Mouse (Mus musculus) heart, postnatal 10 days (tissue): ENCODE results near the gene Zfp28. TPM values are rescaled to one million over a fixed set of nuclear protein-coding genes. Genes with fewer than 3 reads are reported as not detected.
A peak's percentile ranks its signal among the peaks of the same experiment; 100 is the strongest.
"Not testable (repeated sequence)": the region's sequence is repeated elsewhere in the genome, so short reads cannot be mapped to it uniquely, and the experiment has no call there.

Experiments used
- DNase-seq, 2 experiments: peaks; one replicate each; pipeline ENCODE4 v3.0.0; 2021
- intact Hi-C: fragments of 180-260 bp; cut with DNase I; formaldehyde crosslinking; loops from one replicate; pipeline ENCODE4 v1.15.1; 2025
- total RNA-seq, 2 experiments: library from RNA; stranded (reverse); gene quantifications; 2 replicates each; pipeline ENCODE4 v1.2.3; 2021

Zfp28 gene
- 1 to 10 TPM; 4.3 to 4.5 TPM for total RNA-seq

DNA sequence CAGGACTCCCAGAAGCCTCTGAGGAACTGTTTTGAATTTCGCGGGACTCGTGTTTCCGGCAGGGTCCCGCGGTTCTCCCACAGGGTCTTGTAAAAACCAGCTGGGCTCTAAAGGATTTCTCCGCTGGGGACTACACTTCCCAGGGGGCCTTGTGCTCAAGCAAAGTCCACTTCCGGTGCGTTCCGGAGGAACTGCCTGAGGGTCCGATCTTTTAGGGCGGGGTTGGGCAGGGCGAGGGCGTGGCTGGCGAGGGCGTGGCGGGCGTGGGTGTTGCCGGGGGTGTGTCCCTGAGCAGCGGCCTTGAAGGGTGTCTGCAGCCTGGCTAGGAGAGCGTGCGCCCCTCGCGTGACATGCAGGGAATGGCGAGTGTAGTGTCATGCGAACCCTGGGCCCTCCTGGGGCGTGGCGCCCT, at the start of gene Zfp28:
Gene Zfp28, plus strand, starts transcription at position 252 of the 412 bp plus-strand sequence.
- intact Hi-C loops: no loop called here
- peak; percentile 96 for DNase-seq

DNA sequence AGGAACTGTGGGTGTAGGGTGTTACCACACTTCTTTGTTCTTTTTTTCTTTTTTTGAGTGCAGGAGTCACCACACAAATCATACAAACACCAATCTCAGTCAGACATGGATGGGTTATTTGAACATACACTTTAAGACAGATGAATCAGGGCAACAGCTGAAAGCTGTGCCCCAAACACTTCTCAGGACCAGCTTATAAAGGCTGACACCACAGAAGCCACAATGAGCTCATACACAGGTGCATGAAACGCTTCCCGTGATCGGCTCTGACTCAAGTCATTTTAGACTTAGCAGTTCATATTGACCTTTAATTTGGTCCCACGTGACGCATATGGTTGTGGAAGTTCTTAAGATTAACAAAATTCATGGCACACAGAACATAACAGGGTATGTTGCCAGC, 43.2 kb upstream of the Zfp28 start:
- DNase-seq: no peak
- intact Hi-C loops: no loop called here

DNA sequence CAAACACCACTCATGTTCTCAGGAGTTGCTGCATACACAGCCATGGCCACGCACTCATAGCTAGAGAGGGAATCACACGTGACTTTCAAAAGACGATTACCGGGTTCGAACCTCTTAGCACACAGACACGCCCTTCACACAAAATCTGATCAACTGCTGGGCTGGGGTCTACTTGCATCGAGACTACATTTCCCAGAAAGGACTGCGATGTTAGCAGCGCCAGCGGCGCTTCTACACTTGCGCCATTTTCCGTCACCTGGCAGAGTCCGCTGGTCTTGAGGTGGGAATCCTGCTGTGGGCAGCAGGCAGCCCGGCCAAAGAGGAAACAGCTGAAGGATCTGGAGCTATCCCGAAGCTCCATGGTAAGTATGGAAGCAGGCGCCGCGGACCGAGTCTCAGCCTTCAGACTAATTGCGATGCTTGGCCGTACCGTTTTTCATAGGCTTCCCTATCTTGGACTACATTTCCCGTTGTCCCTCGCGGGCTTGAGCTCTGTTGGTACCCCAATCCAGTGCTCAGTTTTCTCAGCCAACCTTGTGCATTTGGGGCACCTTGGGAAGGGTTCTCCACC, 39.5 kb upstream of the Zfp28 start, which contains the start of gene Gm3854:
Gene Gm3854, plus strand, starts transcription at position 259 of the 571 bp plus-strand sequence.
- intact Hi-C loops: no loop called here
- DNase-seq: peak; percentile 44 to 65

- DNase-seq: no peak
- intact Hi-C loops: no loop called here
Measured at GRCm38 (mm10) chr7:6344124-6344523, 39.0 kb upstream of the Zfp28 start.

GRCm38 (mm10) chr7:6358121-6358520, 25.0 kb upstream of the Zfp28 start:
- peak; percentile 64 to 70 for DNase-seq
- intact Hi-C loops: loop anchor here (2.0 to 10.0 kb wide), 3 partner anchors 229 to 579 kb away; no protein-coding TSS in a partner anchor

DNA sequence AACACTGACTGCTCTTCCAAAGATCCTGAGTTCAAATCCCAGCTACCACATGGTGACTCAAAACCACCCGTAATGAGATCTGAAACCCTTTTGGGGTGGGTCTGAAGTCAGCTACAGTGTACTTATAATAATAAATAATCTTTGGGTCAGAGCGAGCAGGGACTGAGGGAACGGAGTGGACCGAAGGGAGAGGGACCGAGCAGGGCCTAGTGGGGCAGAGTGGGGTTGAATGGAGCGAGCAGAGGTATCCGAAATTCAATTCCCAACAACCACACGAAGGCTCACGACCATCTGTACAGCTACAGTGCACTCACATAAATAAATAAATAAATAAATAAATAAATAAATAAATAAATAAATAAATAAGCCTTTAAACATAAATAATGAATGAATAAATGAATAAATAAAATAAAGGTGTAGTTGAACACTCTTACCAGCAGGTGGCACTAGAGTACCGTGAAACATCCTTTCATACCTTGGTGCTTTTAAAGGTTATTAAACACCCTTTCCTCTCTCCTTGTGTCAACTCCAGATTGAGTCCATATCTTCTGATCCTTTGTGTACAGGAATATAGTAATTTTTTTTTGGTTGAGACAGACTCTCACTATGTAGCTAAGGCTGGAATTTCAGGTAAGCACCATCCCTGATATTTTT, 24.0 kb upstream of the Zfp28 start:
- peak; percentile 34 to 63 for DNase-seq
- intact Hi-C loops: loop anchor here (1.0 to 10.0 kb wide), 4 partner anchors 71 to 578 kb away; no protein-coding TSS in a partner anchor

GRCm38 (mm10) chr7:6360477-6361060, 22.5 kb upstream of the Zfp28 start:
- intact Hi-C loops: loop anchor here (5.0 to 10.0 kb wide), 4 partner anchors 52 to 917 kb away; partner anchors contain the start of genes Gm20715, Gm45844 and Zim1

DNA sequence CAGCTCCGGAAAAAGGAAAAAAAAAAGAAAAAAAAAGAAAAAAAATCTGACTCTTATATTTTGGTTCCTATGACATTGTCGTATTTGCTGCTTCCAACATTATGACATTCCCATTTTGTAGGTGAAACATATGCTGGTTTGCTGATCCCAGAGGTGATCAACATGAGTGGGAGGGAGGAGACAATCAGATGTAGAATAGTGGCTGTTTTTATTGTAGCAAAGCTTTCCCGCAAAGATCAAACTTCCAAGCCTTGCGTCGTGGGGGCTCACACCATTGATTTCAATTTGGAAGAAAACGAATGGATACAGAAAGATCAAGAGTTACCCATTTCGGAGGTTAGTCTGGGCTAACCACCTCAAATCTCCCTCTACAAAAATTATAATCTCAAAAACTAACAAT, 21.3 kb upstream of the Zfp28 start:
- no peak for DNase-seq
- intact Hi-C loops: loop anchor here (2.0 to 10.0 kb wide), 5 partner anchors 51 to 916 kb away; partner anchors contain the start of genes Gm20715, Gm45844 and Zim1

More at GRCm38 (mm10) chr7:6360477-6361060, 22.5 kb upstream of the Zfp28 start:
- DNase-seq: no peak

- intact Hi-C loops: loop anchor here (2.0 to 10.0 kb wide), 5 partner anchors 50 to 915 kb away; partner anchors contain the start of genes Gm20715, Gm45844 and Zim1
- DNase-seq: peak; percentile 98
Measured at GRCm38 (mm10) chr7:6362268-6363046, 20.6 kb upstream of the Zfp28 start.

GRCm38 (mm10) chr7:6363047-6363488, 20.0 kb upstream of the Zfp28 start, which contains the start of gene Zfp78:
Gene Zfp78 (plus strand): TSS chr7:6363280.
- no peak for DNase-seq
- intact Hi-C loops: loop anchor here (2.0 to 10.0 kb wide), 5 partner anchors 49 to 914 kb away; partner anchors contain the start of genes Gm20715, Gm45844 and Zim1

DNA sequence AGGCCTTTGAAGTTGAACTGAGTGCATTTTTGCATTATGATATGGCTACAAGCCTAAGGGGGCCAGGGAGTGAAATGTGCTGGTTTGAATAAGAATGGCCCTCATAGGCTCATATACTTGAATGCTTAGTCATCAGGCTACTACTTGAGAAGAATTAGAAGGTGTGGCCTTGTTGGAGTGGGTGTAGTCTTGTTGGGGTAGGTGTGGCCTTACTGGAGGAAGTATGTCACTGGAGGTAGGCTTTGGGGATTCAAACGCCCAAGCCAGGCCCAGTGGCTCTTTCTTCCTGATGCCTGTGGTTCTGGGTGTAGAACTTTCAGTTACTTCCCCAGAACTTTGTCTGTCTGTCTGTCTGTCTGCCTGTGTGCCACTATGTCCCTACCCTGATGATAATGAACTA, 18.3 kb upstream of the Zfp28 start:
- no peak for DNase-seq
- intact Hi-C loops: loop anchor here (2.0 to 10.0 kb wide), 5 partner anchors 16 to 913 kb away; partner anchors contain the start of genes Gm20715, Gm45844 and Zim1

- no peak for DNase-seq
- intact Hi-C loops: loop anchor here (10.0 kb wide), 1 partner anchor 328 kb away; the partner anchor contains the start of gene Zim1
Measured at GRCm38 (mm10) chr7:6367185-6367584, 15.9 kb upstream of the Zfp28 start.

GRCm38 (mm10) chr7:6368146-6368545, 14.9 kb upstream of the Zfp28 start:
- intact Hi-C loops: loop anchor here (10.0 kb wide), 1 partner anchor 327 kb away; the partner anchor contains the start of gene Zim1
- DNase-seq: not testable (repeated sequence)

- DNase-seq: no peak
- intact Hi-C loops: loop anchor here (10.0 kb wide), 1 partner anchor 325 kb away; the partner anchor contains the start of gene Zim1
Measured at GRCm38 (mm10) chr7:6369460-6369859, 13.6 kb upstream of the Zfp28 start.

DNA sequence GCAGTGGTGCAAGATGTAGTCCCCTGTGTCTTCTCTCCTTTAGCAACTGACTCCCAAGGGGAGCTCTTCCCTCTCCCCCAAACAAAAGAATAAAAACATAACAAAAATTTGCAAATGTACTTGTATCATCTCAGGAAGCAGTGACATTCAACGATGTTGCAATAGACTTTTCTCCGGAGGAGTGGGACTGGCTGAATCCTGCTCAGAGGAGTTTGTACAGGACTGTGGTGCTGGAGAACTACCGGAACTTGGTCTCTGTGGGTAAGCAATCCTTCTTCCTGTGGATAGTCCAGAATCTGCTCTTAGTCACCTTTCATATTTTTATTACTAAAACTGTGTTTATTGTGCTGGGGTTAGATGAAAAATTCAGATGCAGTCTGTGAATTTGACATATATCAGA, 10.1 kb upstream of the Zfp28 start:
- no peak for DNase-seq
- intact Hi-C loops: no loop called here

DNA sequence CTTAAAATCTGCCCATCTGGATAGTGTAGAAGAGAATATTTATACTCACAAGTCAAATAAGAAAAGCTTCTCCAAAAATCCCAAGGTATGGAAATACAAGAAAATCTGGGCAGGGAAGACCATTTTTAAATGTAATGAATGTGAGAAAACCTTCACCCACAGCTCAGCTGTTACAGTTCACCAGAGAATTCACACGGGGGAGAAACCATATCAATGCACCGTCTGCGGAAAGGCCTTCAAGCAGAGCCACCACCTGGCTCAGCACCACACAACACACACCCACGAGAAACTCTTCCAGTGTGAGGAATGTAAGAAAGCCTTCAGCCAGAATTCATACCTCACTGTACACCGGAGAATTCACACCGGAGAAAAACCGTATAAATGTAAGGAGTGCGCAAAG, 4.7 kb upstream of the Zfp28 start:
- intact Hi-C loops: no loop called here
- DNase-seq: no peak

- intact Hi-C loops: loop anchor here (2.0 kb wide), 1 partner anchor 17 kb away; no protein-coding TSS in a partner anchor
- DNase-seq: no peak
Measured at GRCm38 (mm10) chr7:6381431-6381830, 1.7 kb upstream of the Zfp28 start.

- intact Hi-C loops: no loop called here
- DNase-seq: no peak
Measured at GRCm38 (mm10) chr7:6384011-6384410, 916 bp downstream of the Zfp28 start.

- DNase-seq: peak; percentile 56 to 59
- intact Hi-C loops: no loop called here
Measured at GRCm38 (mm10) chr7:6386995-6387394, 3.9 kb downstream of the Zfp28 start.

DNA sequence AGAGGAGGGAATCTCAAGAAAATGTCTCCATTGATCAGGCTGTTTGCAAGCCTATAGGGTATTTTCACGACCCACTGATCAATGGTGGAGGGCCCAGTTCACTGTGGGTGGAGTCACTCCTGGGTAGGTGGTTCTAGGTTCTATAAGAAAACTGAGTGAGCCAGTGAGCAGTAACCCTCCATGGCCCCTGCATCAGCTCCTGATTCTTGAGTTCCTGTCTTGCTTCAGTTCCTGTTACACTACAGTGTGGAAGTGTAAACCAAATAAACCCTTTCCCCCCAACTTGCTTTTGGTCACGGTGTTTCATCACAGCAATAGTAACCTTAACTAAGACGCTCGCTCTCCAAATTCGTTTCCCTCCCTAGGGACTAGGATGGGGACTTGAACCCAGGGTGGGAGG, 5.9 kb downstream of the Zfp28 start:
- intact Hi-C loops: no loop called here
- DNase-seq: no peak
